Mouse (Mus musculus) intestine, postnatal 0 days (tissue): ENCODE measurements around the gene Gng3. TPM values are rescaled to one million over a fixed set of nuclear protein-coding genes. Genes with fewer than 3 reads are reported as not detected.
"Not testable (repeated sequence)": the region's sequence is repeated elsewhere in the genome, so short reads cannot be mapped to it uniquely, and the experiment has no call there.

Experiments
- ATAC-seq: fragments of 200-750 bp; cut with Nextera tagmentation; 2 replicates; pipeline ENCODE4 v1.8.0; 2017; ENCODE audit warnings: mild to moderate bottlenecking, moderate TSS enrichment, moderate library complexity
- H3K27ac ChIP-seq: fragments of 300-500 bp; sonication (generic); 2 replicates; pipeline ENCODE4 v1.5.1; 2014; ENCODE audit warnings: mild to moderate bottlenecking, low read depth, low read length, moderate library complexity
- H3K27me3 ChIP-seq: fragments of 300-500 bp; sonication (generic); replicated peaks from 2 replicates; pipeline ENCODE4 v1.6.1; 2014; ENCODE audit warnings: low read length, mixed read lengths; ENCODE audit not compliant: control insufficient read depth, insufficient read depth
- H3K36me3 ChIP-seq: fragments of 300-500 bp; sonication (generic); 2 replicates; pipeline ENCODE4 v1.6.1; 2014; ENCODE audit warnings: mild to moderate bottlenecking, moderate library complexity; ENCODE audit not compliant: control insufficient read depth, insufficient read depth
- H3K4me1 ChIP-seq: fragments of 300-500 bp; sonication (generic); replicated peaks from 2 replicates; pipeline ENCODE4 v1.6.1; 2014; ENCODE audit warnings: antibody characterized with exemption, low read length, mixed read lengths; ENCODE audit not compliant: control insufficient read depth, insufficient read depth
- H3K4me2 ChIP-seq: fragments of 300-500 bp; sonication (generic); replicated peaks from 2 replicates; pipeline ENCODE4 v1.6.1; 2014; ENCODE audit warnings: low read depth, mild to moderate bottlenecking, moderate library complexity
- H3K4me3 ChIP-seq: fragments of 300-500 bp; sonication (generic); 2 replicates; pipeline ENCODE4 v1.5.1; 2014; ENCODE audit warnings: low read depth, low read length
- H3K9ac ChIP-seq: fragments of 300-500 bp; sonication (generic); 2 replicates; pipeline ENCODE4 v1.6.1; 2014; ENCODE audit warnings: mild to moderate bottlenecking, low read depth, low read length
- H3K9me3 ChIP-seq: fragments of 300-500 bp; sonication (generic); 2 replicates; pipeline ENCODE4 v1.6.1; 2016; ENCODE audit warnings: mixed run types; ENCODE audit not compliant: control insufficient read depth
- CTCF ChIP-seq: sonication (generic); IDR thresholded peaks from 2 replicates; pipeline ENCODE4 v1.5.1; 2016; ENCODE audit warnings: low read depth, mild to moderate bottlenecking, control low read depth, antibody characterized with exemption, moderate library complexity
- WGBS: fragments of 180-500 bp; shearing (Covaris S2); extraction: QIAGEN DNeasy Blood & Tissue Kit; methylation state at CpG from one replicate; pipeline ENCODE4 v1.1.7; 2014; 5-methylcytosine and 5-hydroxymethylcytosine counted together
- polyA plus RNA-seq: library from polyadenylated mRNA; unstranded; fragments of >200 nt; fragmentation: Nextera tagmentation; extraction: Ambion mirVana; gene quantifications from 2 replicates; pipeline ENCODE4 v1.2.1, GENCODE M21; 2015

The Gng3 gene
- polyA plus RNA-seq, 1 experiment from 2014 or later, result 9.4 TPM

GRCm38 (mm10) chr19:8880311-8881033 lies 41.5 kb upstream of the Gng3 start, which contains the start of gene Uqcc3:
TSS of gene Uqcc3 (minus strand) at chr19:8880923.
- Histone ChIP-seq H3K4me3 (peak within 1 kb of the TSS; percentile 61), H3K9ac (peak within 1 kb of the TSS; percentile 78), H3K27ac (peak within 1 kb of the TSS; percentile 55), H3K9me3 (no peaks in the 10 kb centered on the region), H3K36me3 (peaks cover 20% of the 10 kb centered on the region), H3K4me2 (peak within 1 kb of the TSS; percentile 81), H3K4me1 (no peaks in the 10 kb centered on the region), H3K27me3 (no peaks in the 10 kb centered on the region)
- ATAC-seq, result peak; percentile 93
- WGBS, result under 1% methylated on average over 42 of the region's 42 CpGs
- TF ChIP-seq CTCF, result no peak

GRCm38 (mm10) chr19:8875031-8875430 lies 36.0 kb upstream of the Gng3 start:
- Histone ChIP-seq H3K27me3 (no peaks in the 10 kb centered on the region), H3K4me3 (no peak overlapping the region), H3K27ac (no peak overlapping the region; the same call in 1 of the 2 replicates), H3K4me1 (0 out of 2 replicates have a peak, but pooled peaks cover 3% of the 10 kb centered on the region), H3K9me3 (no peaks in the 10 kb centered on the region), H3K36me3 (peaks cover 43% of the 10 kb centered on the region), H3K4me2 (no peak overlapping the region), H3K9ac (no peak overlapping the region)
- WGBS, result 88% methylated on average over 7 of the region's 7 CpGs
- ATAC-seq, result no peak
- TF ChIP-seq CTCF, result no peak

GRCm38 (mm10) chr19:8872266-8872840 lies 33.4 kb upstream of the Gng3 start:
- no peak for TF ChIP-seq CTCF
- Histone ChIP-seq H3K36me3 (peaks cover 41% of the 10 kb centered on the region), H3K4me1 (0 out of 2 replicates have a peak, but pooled peaks cover 3% of the 10 kb centered on the region), H3K9me3 (no peaks in the 10 kb centered on the region), H3K27me3 (no peaks in the 10 kb centered on the region), H3K27ac (peak overlapping the region; percentile 87), H3K4me2 (peak overlapping the region; percentile 86), H3K9ac (peak overlapping the region; percentile 89), H3K4me3 (peak overlapping the region; percentile 80)
- 53% methylated on average over 10 of the region's 10 CpGs for WGBS
- ATAC-seq, result no peak

- Histone ChIP-seq H3K27me3 (no peaks in the 10 kb centered on the region), H3K9me3 (no peaks in the 10 kb centered on the region), H3K9ac (peak within 1 kb of the TSS; percentile 89), H3K4me1 (0 out of 2 replicates have a peak, but pooled peaks cover 3% of the 10 kb centered on the region), H3K36me3 (peaks cover 32% of the 10 kb centered on the region), H3K4me2 (peak within 1 kb of the TSS; percentile 86), H3K4me3 (peak within 1 kb of the TSS; percentile 80), H3K27ac (peak within 1 kb of the TSS; percentile 87)
- peak; percentile 96 for ATAC-seq
- TF ChIP-seq CTCF, result no peak
- under 1% methylated on average over 59 of the region's 59 CpGs for WGBS
These were observed 32.5 kb upstream of the Gng3 start, which contains the start of gene Ubxn1 for GRCm38 (mm10) chr19:8871267-8872186. TSS of gene Ubxn1 (plus strand) at chr19:8871496.

GRCm38 (mm10) chr19:8870838-8871237 lies 31.8 kb upstream of the Gng3 start:
- peak overlapping the region; percentile 86 for H3K4me2 ChIP-seq
- peak overlapping the region; percentile 87 for H3K27ac ChIP-seq
- peak overlapping the region; percentile 89 for H3K9ac ChIP-seq
- WGBS, result 38% methylated on average over 9 of the region's 9 CpGs
- no peaks in the 10 kb centered on the region for H3K27me3 ChIP-seq
- no peaks in the 10 kb centered on the region for H3K9me3 ChIP-seq
- peak; percentile 12; the same call in 1 of the 2 replicates for ATAC-seq
- H3K36me3 ChIP-seq, result peaks cover 27% of the 10 kb centered on the region
- H3K4me1 ChIP-seq, result 0 out of 2 replicates have a peak, but pooled peaks cover 3% of the 10 kb centered on the region
- no peak for TF ChIP-seq CTCF
- peak overlapping the region; percentile 80 for H3K4me3 ChIP-seq

- not testable (repeated sequence) for H3K27me3 ChIP-seq, H3K4me1 ChIP-seq, H3K9me3 ChIP-seq, ATAC-seq
- Histone ChIP-seq H3K4me2 (peak overlapping the region; percentile 86), H3K27ac (peak overlapping the region; percentile 87; the same call in 1 of the 2 replicates), H3K36me3 (peaks cover 22% of the 10 kb centered on the region), H3K9ac (peak overlapping the region; percentile 89; the same call in 1 of the 2 replicates), H3K4me3 (peak overlapping the region; percentile 80)
- 79% methylated on average over 3 of the region's 3 CpGs for WGBS
These were observed 31.4 kb upstream of the Gng3 start for GRCm38 (mm10) chr19:8870381-8870780.
